Mouse (Mus musculus): ENCODE results near the gene Fbxo7. TPM values are rescaled to one million over a fixed set of nuclear protein-coding genes. Genes with fewer than 3 reads are reported as not detected.

The Fbxo7 gene
- 25.2 and 25.5 TPM in 2 replicates for polyA plus RNA-seq (2014; fragmentation: Nextera tagmentation; extraction: Ambion mirVana)

DNA sequence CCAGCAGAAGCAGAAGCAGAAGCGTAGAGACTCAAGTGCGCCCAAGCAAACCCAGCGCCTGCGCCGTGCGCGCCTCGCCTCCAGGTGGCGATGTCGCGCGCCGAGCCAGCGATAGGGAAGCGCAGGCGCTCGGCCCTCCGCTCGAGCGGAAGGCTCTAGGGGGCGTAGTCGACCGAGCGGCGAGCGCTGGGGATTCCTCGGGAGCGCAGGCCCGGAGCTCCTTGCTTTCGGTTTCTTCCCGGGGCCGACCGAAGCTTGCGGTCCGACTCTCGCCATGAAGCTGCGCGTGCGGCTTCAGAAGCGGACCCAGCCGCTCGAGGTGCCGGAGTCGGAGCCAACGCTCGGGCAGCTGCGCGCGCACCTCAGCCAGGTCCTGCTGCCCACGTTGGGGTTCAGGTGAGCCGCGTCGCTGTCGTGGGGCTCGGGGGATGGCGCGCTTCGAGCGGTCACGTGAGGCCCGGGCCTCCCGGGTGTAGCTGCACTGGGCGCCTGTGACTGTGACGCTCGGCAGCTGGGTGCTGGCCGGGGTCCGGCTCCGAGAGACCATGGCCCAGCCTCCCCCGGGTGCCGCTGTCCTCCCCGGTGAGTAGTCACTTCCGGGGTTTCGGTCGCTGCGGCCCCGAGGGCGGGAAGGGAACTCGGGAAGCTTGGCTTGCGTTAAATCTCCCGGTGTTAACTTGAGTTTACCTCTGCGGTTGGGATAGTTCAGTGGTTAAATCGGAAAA lies at the start of gene Fbxo7:
Gene Fbxo7, plus strand, starts transcription at position 224 of the 725 bp plus-strand sequence.
- Histone ChIP-seq H3K4me3 (ENCODE audit: low read depth, low read length) (peak within 1 kb of the TSS; percentile 87), H3K27me3 (ENCODE audit: control insufficient read depth, insufficient read depth, low read length) (0 out of 2 replicates have a peak, but pooled peaks cover 5% of the 10 kb centered on the region), H3K27ac (ENCODE audit: low read depth, low read length) (peak within 1 kb of the TSS; percentile 91), H3K36me3 (ENCODE audit: control insufficient read depth, insufficient read depth, low read length) (no peaks in the 10 kb centered on the region; the same call in 1 of the 2 replicates), H3K9ac (ENCODE audit: low read depth, low read length) (peak within 1 kb of the TSS; percentile 94), H3K9me3 (replicated peaks; ENCODE audit: control insufficient read depth, low read length) (no peaks in the 10 kb centered on the region), H3K4me1 (ENCODE audit: control insufficient read depth, insufficient read depth, low read length) (no peaks in the 10 kb centered on the region; the same call in 1 of the 2 replicates), H3K4me2 (peak within 1 kb of the TSS; percentile 72)
- peak; percentile 91 for ATAC-seq (replicated peaks; ENCODE audit: insufficient number of reproducible peaks, low FRiP score, low TSS enrichment)
- WGBS (ENCODE audit: insufficient replicate concordance) = under 1% methylated on average over 82 of the region's 82 CpGs

DNA sequence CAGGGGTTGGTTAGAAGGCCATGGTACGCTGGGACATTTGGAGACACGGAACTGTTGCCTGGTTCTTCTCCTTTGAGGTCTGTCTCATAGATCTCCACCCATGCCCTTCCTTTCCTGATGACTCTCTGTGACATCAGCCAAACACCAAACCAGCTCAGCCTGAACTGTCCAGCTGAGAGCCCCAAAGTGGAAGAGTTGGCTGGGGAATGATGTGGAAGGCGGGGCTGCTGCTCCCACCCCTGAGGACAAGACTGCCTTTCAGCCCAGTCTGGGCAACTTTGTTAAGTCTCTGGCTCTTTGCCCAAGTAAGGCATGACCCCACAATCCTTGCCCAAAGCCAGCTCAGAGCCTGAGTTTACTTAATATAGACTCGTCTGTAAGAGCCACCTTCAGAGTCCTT lies 48.9 kb upstream of the Fbxo7 start:
- Histone ChIP-seq H3K27ac (ENCODE audit: low read depth, low read length) (no peak overlapping the region), H3K4me1 (ENCODE audit: control insufficient read depth, insufficient read depth, low read length) (no peaks in the 10 kb centered on the region), H3K9me3 (replicated peaks; ENCODE audit: control insufficient read depth, low read length) (0 out of 2 replicates have a peak, but pooled peaks cover 3% of the 10 kb centered on the region), H3K4me2 (no peak overlapping the region), H3K4me3 (ENCODE audit: low read depth, low read length) (no peak overlapping the region), H3K27me3 (ENCODE audit: control insufficient read depth, insufficient read depth, low read length) (no peaks in the 10 kb centered on the region), H3K9ac (ENCODE audit: low read depth, low read length) (no peak overlapping the region), H3K36me3 (ENCODE audit: control insufficient read depth, insufficient read depth, low read length) (no peaks in the 10 kb centered on the region)
- WGBS (ENCODE audit: insufficient replicate concordance) = 63% methylated on average over 4 of the region's 4 CpGs
- ATAC-seq (replicated peaks; ENCODE audit: insufficient number of reproducible peaks, low FRiP score, low TSS enrichment) = no peak

DNA sequence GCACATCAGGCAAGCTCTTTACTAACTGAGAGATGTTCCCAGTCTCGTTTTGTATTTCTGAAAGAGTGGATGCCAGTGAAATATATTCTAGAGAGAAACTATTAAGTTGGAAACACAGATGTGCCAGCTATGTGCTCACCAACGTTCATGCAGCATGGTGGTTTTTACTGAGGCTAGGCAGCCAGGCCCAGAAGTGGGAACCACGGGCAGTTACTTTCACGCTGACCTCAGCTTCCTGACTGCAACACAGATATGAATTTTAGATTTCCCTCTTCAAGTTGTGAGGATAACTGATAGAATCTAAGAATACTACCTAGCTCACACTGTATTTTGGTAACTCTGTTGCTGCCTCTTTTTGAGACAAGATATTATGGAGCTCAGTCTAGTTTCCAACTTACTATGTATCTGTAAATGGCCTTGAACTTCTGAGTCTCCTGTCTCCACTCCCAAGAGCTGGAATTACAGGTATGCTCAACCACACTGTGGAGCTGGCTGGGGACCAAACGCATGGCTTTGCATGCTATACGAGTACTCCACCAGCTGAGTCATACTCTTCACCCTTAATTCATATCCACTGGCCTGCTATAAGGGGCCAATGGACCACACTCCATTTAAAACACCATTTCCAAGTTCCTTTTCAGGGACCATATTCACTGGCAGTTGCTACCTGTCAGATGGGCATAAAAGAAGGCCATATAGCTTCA lies 32.2 kb upstream of the Fbxo7 start:
- H3K4me1 ChIP-seq (ENCODE audit: control insufficient read depth, insufficient read depth, low read length) = no peaks in the 10 kb centered on the region
- no peaks in the 10 kb centered on the region for H3K36me3 ChIP-seq (ENCODE audit: control insufficient read depth, insufficient read depth, low read length)
- H3K4me3 ChIP-seq (ENCODE audit: low read depth, low read length) = no peak overlapping the region
- no peak overlapping the region for H3K4me2 ChIP-seq
- H3K9ac ChIP-seq (ENCODE audit: low read depth, low read length) = no peak overlapping the region
- no peaks in the 10 kb centered on the region for H3K9me3 ChIP-seq (replicated peaks; ENCODE audit: control insufficient read depth, low read length)
- 66% methylated on average over 6 of the region's 6 CpGs for WGBS (ENCODE audit: insufficient replicate concordance)
- no peak overlapping the region for H3K27ac ChIP-seq (ENCODE audit: low read depth, low read length)
- no peaks in the 10 kb centered on the region for H3K27me3 ChIP-seq (ENCODE audit: control insufficient read depth, insufficient read depth, low read length)
- no peak for ATAC-seq (replicated peaks; ENCODE audit: insufficient number of reproducible peaks, low FRiP score, low TSS enrichment)

DNA sequence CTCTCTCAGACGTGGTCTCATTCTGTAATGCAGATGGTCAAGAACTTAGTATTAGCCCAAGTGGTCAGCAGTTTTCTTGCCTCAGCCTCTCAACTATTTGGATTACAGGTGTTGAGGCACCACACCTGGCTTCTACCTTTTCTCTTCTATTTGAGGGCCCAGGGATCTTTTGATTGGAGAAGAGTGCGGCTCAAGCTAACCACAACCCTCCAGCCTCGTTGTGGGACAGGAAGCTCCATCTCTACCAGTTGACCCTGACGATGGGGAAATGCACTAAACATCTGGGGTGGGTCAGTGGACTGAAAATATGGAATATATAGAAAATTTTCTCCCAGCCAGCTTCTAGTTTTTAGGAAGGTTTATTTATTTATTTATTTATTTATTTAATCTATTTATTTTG lies 29.4 kb upstream of the Fbxo7 start:
- Histone ChIP-seq H3K4me1 (ENCODE audit: control insufficient read depth, insufficient read depth, low read length) (no peaks in the 10 kb centered on the region), H3K4me3 (ENCODE audit: low read depth, low read length) (no peak overlapping the region), H3K27ac (ENCODE audit: low read depth, low read length) (no peak overlapping the region), H3K4me2 (no peak overlapping the region), H3K9ac (ENCODE audit: low read depth, low read length) (no peak overlapping the region), H3K36me3 (ENCODE audit: control insufficient read depth, insufficient read depth, low read length) (no peaks in the 10 kb centered on the region), H3K27me3 (ENCODE audit: control insufficient read depth, insufficient read depth, low read length) (no peaks in the 10 kb centered on the region), H3K9me3 (replicated peaks; ENCODE audit: control insufficient read depth, low read length) (no peaks in the 10 kb centered on the region)
- ATAC-seq (replicated peaks; ENCODE audit: insufficient number of reproducible peaks, low FRiP score, low TSS enrichment) = no peak
- WGBS (ENCODE audit: insufficient replicate concordance) = 74% methylated on average over 4 of the region's 4 CpGs

DNA sequence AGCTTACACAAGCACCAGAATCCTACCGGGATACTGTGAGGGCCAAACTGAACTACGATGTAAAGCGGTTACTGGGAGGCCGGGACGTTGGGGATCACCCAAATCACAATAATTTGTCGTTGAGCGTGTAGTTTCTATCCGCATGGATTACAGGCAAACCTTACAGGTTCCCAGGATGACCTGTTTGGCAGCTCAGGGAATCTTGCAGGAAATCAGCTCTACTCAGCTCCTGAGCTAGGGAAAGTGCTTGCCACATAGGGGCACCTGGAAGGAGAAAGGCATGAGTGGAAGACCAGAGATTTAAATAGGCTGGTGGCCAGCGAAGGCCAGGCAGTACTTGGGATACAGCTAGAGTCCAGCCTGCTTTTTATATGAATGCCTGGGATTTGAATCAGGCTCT lies 27.9 kb upstream of the Fbxo7 start:
- Histone ChIP-seq H3K4me1 (ENCODE audit: control insufficient read depth, insufficient read depth, low read length) (no peaks in the 10 kb centered on the region), H3K9ac (ENCODE audit: low read depth, low read length) (no peak overlapping the region), H3K9me3 (replicated peaks; ENCODE audit: control insufficient read depth, low read length) (no peaks in the 10 kb centered on the region), H3K4me2 (no peak overlapping the region), H3K27me3 (ENCODE audit: control insufficient read depth, insufficient read depth, low read length) (no peaks in the 10 kb centered on the region), H3K4me3 (ENCODE audit: low read depth, low read length) (no peak overlapping the region), H3K36me3 (ENCODE audit: control insufficient read depth, insufficient read depth, low read length) (no peaks in the 10 kb centered on the region), H3K27ac (ENCODE audit: low read depth, low read length) (no peak overlapping the region)
- no peak for ATAC-seq (replicated peaks; ENCODE audit: insufficient number of reproducible peaks, low FRiP score, low TSS enrichment)
- 82% methylated on average over 9 of the region's 9 CpGs for WGBS (ENCODE audit: insufficient replicate concordance)

DNA sequence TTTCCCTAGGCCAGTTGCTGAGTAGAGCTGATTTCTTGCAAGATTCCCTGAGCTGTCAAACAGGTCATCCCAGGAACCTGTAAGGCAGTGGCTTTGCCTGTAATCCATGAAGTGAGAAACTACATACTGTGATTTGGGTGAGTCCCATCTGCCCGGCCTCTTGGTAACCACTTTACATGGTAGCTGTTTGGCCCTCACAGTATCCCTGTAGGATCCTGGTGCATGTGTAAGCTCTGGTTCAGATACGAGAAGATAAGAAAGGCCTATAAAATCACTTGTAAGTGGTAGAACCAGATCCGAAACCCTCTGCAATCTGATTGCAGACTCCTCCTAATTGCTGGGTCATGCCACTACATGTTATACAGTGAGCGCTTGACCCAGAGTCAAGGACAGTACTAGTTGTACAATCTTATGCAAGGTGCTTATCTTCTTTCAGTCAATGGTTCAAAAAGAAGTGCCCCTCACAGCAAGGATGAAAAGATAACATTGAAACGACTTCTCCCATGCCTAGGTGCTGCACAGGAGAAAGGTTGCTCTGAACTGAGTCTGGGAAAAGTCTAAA lies 27.1 kb upstream of the Fbxo7 start:
- Histone ChIP-seq H3K9ac (ENCODE audit: low read depth, low read length) (no peak overlapping the region), H3K4me1 (ENCODE audit: control insufficient read depth, insufficient read depth, low read length) (no peaks in the 10 kb centered on the region), H3K4me2 (no peak overlapping the region), H3K36me3 (ENCODE audit: control insufficient read depth, insufficient read depth, low read length) (no peaks in the 10 kb centered on the region), H3K27ac (ENCODE audit: low read depth, low read length) (no peak overlapping the region), H3K27me3 (ENCODE audit: control insufficient read depth, insufficient read depth, low read length) (no peaks in the 10 kb centered on the region), H3K4me3 (ENCODE audit: low read depth, low read length) (no peak overlapping the region), H3K9me3 (replicated peaks; ENCODE audit: control insufficient read depth, low read length) (no peaks in the 10 kb centered on the region)
- no peak for ATAC-seq (replicated peaks; ENCODE audit: insufficient number of reproducible peaks, low FRiP score, low TSS enrichment)
- 70% methylated on average over 5 of the region's 5 CpGs for WGBS (ENCODE audit: insufficient replicate concordance)

DNA sequence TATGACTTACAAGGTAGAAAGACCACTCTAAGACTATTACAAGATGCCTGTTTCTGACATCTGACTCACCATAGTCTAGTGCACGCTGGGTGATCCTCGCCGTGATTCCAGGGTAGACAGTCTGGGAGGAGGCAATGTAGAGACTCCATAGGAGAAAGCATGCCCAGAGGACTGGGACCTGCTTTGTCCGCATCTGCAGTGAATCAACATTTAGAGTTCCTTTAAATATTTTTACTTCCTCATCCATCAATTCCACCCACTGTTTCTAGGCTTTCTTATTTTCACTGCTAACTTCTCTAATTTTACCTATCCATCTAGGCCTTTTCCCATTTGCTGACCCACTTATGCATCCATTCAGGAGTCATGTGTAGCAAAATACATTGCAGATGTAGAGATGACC lies 21.3 kb upstream of the Fbxo7 start:
- Histone ChIP-seq H3K4me2 (no peak overlapping the region), H3K36me3 (ENCODE audit: control insufficient read depth, insufficient read depth, low read length) (no peaks in the 10 kb centered on the region), H3K9ac (ENCODE audit: low read depth, low read length) (no peak overlapping the region), H3K27ac (ENCODE audit: low read depth, low read length) (no peak overlapping the region), H3K4me3 (ENCODE audit: low read depth, low read length) (no peak overlapping the region), H3K27me3 (ENCODE audit: control insufficient read depth, insufficient read depth, low read length) (no peaks in the 10 kb centered on the region), H3K9me3 (replicated peaks; ENCODE audit: control insufficient read depth, low read length) (no peaks in the 10 kb centered on the region), H3K4me1 (ENCODE audit: control insufficient read depth, insufficient read depth, low read length) (no peaks in the 10 kb centered on the region)
- WGBS (ENCODE audit: insufficient replicate concordance) = 90% methylated on average over 4 of the region's 4 CpGs
- ATAC-seq (replicated peaks; ENCODE audit: insufficient number of reproducible peaks, low FRiP score, low TSS enrichment) = no peak

DNA sequence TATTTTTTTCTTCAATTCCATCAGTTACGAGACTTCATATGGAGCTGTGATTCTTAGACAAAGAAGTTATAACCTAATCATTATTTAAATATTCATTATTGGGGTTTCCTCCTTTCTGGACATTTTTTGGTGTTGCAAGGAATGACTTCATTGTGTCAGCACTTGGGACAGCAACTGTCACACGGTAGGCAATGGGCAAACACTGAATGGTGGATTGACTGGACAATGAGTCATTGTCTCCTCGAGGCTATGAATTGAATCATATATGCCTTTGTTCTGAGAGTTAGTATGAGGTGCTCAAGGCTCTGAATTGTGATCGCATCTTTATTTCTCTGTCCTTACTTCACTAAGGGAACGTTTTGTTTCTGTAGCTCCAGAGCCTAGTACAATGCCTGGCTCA lies 15.3 kb upstream of the Fbxo7 start:
- H3K4me1 ChIP-seq (ENCODE audit: control insufficient read depth, insufficient read depth, low read length) = no peaks in the 10 kb centered on the region
- no peaks in the 10 kb centered on the region for H3K36me3 ChIP-seq (ENCODE audit: control insufficient read depth, insufficient read depth, low read length)
- no peaks in the 10 kb centered on the region for H3K27me3 ChIP-seq (ENCODE audit: control insufficient read depth, insufficient read depth, low read length)
- no peak overlapping the region for H3K9ac ChIP-seq (ENCODE audit: low read depth, low read length)
- no peak overlapping the region for H3K4me2 ChIP-seq
- no peak overlapping the region for H3K27ac ChIP-seq (ENCODE audit: low read depth, low read length)
- no peaks in the 10 kb centered on the region for H3K9me3 ChIP-seq (replicated peaks; ENCODE audit: control insufficient read depth, low read length)
- 73% methylated on average over 5 of the region's 5 CpGs for whole genome bisulfite sequencing (ENCODE audit: insufficient replicate concordance)
- ATAC-seq (replicated peaks; ENCODE audit: insufficient number of reproducible peaks, low FRiP score, low TSS enrichment) = no peak
- no peak overlapping the region for H3K4me3 ChIP-seq (ENCODE audit: low read depth, low read length)

Measured in heart, embryonic 11.5 days (tissue).